Mouse (Mus musculus) gastrocnemius, postnatal 4 days (tissue): ENCODE measurements around the gene Adam1b. TPM values are rescaled to one million over a fixed set of nuclear protein-coding genes. Genes with fewer than 3 reads are reported as not detected.
"Not testable (repeated sequence)": the region's sequence is repeated elsewhere in the genome, so short reads cannot be mapped to it uniquely, and the experiment has no call there.

Experiments used
- DNase-seq, 2 experiments: peaks; one replicate each; pipeline ENCODE4 v3.0.0; 2021 to 2022; ENCODE audit warnings: low spot score in 2 of 2, mixed read lengths in 2 of 2
- total RNA-seq, 2 experiments: library from RNA; stranded (reverse); gene quantifications; 2 replicates each; pipeline ENCODE4 v1.2.3; 2021

Adam1b gene
- total RNA-seq, 2 experiments from 2014 or later, result not detected

DNA sequence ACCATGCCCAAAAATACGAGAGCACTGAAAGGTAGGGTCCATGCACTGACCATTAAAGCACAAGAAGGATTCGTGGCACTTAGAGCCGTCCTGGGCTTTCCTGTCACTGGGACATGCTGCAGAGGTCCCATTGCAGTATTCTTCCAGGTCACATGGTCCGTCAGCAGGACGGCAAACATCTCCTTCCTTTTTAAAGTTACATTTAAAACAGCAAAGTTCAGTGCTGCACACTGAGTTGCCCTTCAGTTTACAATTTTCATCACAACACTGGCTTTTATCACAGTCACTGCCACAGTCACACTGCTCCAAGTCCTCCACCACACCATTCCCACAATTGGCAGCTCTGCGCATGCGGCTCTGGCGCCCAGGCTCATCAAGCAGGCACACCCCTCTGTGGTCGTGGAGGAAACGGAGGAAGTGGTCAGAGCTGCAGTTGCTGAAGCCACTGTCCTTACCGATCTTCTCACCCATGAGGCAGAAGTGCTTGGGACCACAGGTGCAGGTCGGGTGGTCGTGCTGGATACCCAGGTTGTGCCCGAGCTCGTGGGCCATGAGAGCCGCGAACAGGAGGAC lies 1.7 kb downstream of the Adam1b start:
- DNase-seq, result not testable (repeated sequence)

DNA sequence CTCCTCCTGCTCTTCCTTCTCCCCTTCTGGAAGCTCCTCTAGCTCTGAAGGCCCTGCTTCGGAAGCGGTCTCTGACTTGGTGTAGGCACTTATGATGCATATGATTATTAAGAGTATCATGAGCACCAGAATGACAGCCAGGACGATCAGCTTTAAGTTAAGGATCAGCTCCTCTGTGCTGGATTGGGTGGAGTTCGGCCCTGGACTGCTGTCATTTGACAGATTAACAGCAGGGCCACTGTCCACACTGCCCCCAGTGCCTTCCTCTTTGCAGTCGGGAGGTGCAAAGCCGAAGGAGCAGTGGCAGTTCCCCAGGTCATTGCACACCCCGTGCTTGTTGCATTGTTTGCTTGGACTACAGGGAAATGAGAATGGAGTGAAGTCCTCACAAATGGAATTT lies 2.5 kb downstream of the Adam1b start:
- DNase-seq, result no peak

DNA sequence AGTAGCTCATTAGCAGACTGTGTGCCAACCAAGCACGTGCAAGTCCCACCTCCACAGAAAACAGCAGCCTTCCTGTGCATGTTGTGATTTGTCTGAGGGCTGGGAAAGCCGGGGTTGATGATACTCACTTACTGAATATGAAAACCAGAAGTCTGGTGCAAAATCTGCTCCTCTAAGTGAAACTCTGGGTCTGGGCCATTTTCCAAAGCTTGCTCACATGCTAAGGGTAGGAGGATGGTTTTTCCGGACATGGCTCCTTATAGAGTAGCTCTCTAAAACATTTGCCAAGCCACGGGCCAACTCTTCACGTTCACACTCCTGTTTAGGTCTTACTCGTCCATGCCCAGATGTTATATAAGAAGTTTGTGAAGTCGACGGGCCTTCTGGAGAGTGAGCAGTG lies 9.9 kb downstream of the Adam1b start:
- DNase-seq, result peak in 1 of 2 experiments; percentile 21

DNA sequence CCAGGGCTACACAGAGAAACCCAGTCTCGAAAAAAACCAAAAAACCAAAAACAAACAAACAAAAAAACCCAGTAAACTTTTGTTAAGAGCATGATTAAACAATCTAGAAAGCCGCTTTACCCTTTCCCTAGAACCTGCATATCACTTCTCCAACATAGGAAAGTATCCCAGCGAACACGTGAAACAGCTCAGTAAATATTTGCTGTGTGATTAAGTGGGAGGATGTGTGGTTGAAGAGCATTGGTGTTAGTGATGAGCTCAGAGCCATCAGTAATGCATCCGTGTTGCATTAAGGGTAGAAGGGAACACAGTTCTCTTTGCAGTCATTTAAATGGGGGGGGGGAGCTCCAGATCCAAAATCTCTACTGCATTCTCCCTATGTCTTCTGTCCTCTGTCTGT lies 18.4 kb downstream of the Adam1b start:
- DNase-seq, result no peak

DNA sequence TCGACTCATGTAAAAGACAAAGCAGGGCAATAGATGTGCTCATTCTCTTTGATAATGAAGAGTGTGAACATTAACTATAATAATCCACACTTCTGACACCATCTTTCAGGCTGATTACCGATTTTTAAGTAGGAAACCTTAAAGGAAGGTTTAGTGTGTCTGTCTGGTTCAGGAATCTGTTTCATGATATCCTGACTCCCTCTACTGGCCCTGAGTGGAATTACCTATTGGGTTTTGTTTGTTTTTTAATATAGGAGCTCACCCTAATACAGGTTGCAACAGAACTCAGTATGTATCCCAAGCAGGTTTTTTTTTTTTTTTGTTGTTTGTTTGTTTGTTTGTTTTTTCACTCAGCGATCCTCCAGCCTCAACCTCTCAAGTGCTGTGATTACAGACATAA lies 25.6 kb downstream of the Adam1b start:
- no peak for DNase-seq

DNA sequence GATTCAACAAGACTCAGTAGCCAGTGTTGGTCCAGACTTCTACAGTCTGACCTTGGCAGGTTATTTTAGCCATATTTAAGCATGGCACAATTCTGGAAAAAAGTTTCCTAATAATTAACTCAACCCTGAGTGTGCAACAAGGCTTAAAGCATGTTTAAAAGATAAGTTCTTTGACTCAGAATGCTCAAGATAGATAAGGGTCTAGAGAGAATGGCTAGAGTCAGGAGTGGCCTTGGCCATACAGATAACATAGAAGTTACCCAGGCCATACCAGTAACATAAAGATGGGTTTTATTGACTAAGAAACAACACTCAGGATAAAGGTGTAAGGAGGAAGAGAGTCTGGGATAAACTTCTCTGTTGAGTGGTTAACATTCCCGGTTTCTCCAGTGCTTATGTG lies 27.2 kb downstream of the Adam1b start:
- no peak for DNase-seq

DNA sequence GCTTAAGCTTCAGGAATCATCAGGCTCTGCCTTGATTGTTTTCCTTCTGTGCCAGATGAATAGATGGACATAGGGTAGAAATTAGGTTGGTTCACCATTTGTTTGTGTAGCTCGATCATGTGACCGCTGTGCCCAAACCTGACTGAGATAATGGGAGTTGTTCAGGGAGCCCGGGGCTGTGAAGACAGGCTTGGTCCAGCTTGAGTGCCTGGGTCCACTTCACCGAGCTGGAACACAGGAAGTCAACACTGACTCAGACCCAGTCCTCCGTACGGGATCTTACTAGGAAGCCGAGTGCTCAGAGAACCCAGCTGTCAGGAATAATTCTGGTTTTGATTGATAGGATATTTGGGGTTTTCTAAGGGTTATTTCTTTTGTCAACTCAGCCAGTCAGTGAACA lies 28.6 kb downstream of the Adam1b start:
- no peak for DNase-seq

DNA sequence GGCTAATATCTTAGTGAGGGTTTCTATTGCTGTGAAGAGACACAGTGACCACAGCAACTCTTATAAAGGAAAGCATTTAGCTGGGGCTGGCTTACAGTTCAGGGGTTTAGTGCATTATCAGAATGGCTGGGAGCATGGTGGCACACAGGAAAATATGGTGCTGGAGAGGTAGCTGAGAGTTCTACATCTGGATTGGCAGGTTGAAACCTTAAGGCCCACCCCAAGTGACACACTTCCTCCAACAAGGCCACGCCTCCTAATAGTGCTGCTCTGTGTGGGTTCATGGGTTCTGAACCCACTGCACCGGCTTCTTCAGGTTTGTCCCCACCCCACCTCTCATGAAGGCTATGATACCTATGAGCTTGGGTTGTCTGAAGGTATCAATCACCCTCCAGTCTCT lies 30.8 kb downstream of the Adam1b start:
- no peak for DNase-seq

DNA sequence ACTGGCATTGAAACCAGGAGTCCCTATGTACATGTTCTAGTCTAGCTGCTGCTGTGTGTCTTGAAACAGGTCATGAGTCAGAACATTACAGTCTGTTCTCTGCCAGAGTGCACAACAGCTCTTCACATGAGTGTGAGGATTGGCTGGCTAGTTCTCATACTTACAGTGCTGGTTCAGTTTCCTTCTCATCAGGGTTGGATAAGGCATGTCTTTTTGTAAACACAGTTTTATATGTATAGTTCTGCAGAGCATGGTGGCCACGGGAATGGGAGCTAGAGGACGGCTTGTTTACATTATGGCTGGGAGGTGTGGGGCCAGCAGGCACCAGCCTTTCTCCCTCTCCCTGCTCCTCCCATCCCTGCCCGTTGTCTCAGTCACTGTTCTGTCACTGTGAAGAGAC lies 33.7 kb downstream of the Adam1b start:
- DNase-seq, result no peak

DNA sequence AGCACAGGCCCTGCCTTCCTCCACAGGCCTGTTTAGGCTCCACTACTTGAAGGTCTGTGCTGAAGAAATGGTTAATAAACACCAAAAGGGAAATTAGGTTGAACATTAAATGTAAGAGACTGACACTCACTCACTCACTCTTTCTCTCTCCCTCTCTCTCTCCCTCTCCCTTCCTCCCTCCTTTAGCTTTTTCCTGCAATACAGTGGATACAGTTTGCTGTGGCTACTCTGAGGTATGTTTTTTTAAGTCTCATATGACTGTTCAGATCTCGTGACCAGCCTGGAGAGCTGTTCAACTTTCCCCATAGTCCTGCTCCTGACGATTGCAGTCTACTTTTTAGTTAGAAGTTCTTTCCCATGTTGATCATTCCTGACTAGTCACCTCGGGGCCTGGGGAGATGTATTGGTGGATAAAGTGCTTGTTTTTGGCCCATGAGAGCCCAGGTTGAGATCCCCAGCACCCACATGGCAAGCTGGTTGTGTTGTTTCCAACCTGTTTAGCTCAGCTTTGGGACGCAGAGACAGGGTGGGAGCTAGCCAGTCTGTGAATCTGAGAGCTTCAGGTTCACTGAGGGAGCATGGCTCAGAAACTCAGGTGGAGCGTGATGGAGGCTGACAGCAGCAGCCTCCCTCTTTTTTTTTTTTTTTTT lies 39.5 kb downstream of the Adam1b start:
- DNase-seq, result no peak

DNA sequence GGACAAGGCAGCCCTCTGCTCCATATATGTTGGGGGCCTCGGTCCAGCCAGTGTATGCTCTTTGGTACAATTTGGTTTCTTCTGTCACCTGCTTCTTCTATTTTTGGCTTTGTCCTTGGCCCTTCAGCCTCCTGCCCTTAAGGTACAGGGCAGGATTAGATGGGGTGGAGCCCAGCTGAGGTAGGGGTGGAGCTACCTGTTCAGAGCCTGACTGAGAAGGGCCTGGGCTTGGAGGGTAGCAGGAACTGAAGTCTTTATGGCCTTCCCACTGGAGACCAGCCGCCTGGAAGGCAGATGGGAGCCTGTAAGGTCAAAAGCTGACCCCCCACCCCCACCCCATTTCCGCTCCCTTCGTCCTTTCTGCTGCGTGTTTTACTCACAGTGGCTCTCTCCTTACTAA lies 40.3 kb downstream of the Adam1b start:
- DNase-seq, result no peak

DNA sequence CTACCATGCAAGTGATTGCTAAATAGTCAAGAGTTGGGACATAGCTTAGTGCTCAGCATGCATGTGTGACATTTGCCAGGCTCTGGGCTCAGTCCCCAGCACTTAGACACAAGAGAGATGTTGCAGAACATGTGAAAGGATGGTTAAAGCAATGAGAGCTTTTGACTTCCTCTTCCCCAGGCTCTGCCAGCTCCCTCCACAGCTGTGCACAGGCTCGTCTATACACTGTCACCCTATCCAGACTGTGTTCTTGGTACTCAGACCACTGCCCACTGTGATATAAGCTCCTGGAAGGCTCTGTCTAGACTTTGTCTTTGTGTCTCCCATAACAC lies 41.1 kb downstream of the Adam1b start:
- no peak for DNase-seq

DNA sequence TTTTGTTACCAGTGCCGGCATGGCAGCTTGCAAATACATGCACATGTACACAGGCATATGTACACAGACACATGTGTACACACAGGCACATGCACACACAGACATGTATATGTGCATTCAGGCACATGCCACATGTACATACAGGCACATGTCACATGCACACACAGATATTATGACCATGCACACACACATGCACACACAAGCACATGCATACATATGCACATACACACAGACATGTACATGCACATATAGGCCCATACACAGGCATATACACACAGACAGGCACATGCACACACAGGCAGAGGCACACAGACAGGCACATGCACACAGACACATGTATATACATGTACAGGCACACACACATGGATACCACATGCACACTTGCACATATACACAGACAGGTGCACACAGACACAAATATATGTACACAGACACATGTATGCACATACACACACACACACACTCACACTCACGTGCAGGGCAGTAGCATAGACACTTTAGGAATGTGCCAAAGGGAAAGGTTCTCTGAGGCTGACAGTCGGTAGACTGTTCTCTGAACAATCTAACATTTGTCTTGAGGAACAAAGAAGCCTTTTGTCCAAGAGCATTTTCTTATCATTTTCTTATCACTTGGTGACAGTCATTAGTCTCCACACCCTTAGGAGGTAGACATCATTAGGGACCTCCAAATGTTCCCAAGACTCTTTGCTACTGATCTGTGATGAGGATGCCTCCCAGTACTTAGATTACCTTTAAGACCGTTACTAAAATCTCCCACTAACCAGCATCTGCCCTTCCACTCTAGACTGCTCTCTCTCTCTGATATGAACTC lies 41.7 kb downstream of the Adam1b start:
- DNase-seq, result no peak

DNA sequence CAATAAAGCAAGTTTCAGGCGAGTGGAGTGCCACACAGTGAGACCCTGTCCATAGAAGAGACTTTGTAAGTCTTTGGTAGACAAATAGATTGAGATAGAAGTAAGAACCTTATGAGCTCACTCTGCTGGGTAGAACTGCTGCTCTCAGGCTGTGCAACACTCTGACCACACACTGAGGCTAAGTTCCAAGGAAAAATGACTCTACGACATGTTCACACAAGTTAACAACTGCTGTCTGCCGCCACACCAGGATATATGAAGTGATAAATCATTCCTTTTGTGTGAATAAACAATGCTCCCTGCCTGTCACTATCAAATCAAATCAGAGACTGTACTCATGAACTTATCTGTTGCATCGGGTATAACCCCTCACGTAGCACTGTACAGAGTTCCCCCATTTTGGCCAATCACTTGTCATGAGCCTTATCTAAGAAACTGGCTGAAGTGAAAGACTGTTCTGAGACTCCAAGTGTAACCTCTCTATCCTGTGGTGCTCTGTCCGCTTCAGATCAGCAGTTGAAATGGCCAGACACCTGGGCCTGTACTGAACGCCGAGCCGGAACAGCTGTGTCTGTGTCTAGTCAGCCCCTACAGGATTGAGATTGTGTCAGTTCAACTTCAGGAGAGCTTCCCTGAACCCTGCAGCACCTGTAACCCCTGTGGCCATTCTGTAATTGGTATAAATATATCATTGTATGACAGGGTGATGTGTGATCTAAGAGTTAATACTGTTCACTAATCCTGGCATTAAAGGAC lies 47.5 kb downstream of the Adam1b start:
- no peak for DNase-seq

DNA sequence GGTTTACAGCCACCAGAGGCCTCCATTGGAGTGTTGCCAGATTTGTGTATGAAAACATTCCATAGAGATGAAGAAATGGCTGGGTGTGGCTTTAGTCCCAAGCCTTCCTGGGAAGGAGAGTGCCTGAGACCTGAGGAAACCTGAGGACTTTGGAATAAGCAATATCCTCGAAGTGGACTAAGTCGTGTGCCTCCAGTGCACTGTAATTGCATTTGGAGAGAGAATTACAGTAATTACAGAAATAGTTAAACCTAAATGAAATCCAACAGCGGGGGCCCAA lies 48.8 kb downstream of the Adam1b start:
- DNase-seq, result no peak

DNA sequence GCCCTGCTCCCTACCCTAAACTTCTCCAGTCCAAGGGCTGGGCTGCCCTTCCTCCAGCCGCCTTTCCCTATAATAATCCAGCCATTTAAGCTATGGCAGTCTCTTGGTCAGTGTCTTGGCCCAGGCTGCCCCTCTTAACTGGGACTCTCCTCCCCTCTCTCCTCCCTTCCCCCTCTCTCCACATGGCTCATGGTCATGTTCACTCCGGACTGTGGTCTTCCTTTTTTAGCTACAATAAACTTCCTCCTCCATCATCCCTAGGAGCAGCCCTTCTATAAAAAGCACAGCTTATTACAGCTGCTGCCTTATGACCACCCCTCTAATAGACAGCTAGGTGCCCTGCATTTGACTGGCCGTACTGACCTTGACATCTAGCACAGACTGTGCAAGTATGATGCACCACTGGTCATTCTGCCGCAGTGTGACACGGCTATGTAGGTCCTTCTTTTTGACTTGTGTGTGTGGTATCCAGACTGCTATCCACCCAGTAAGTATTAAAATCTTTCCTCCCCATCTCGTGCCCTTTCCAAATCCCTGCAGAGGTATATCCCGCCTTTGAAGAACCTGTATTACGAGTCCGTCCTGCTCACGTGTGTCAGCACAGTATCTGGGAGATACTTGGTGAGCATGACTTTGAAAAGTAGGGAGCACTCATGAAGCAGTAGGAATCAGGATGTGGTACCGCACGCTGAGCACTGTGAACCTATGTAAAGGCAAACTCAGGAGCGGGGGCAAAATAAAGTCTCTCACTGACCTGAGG lies 49.3 kb downstream of the Adam1b start:
- DNase-seq, result no peak

DNA sequence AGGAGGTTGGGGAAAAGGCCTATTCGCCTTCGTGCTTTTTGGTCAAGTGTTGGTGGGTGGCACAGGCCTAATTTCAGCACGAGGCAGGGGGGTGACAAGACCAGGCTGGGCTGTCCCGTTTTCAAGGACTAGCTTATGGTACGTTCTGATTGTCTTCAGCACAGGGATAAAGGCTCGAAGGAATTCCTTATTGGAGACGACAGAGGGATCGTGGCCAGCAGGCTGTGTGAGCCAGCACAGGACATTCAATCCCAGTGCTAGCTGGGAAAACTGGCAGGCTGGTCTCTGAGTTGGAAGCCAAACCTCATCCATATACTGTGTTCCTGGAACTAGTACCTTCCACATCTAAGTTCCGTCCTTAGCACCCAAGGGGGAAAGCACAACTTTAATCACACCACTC lies 50.3 kb downstream of the Adam1b start:
- DNase-seq, result peak in 1 of 2 experiments; percentile 80

DNA sequence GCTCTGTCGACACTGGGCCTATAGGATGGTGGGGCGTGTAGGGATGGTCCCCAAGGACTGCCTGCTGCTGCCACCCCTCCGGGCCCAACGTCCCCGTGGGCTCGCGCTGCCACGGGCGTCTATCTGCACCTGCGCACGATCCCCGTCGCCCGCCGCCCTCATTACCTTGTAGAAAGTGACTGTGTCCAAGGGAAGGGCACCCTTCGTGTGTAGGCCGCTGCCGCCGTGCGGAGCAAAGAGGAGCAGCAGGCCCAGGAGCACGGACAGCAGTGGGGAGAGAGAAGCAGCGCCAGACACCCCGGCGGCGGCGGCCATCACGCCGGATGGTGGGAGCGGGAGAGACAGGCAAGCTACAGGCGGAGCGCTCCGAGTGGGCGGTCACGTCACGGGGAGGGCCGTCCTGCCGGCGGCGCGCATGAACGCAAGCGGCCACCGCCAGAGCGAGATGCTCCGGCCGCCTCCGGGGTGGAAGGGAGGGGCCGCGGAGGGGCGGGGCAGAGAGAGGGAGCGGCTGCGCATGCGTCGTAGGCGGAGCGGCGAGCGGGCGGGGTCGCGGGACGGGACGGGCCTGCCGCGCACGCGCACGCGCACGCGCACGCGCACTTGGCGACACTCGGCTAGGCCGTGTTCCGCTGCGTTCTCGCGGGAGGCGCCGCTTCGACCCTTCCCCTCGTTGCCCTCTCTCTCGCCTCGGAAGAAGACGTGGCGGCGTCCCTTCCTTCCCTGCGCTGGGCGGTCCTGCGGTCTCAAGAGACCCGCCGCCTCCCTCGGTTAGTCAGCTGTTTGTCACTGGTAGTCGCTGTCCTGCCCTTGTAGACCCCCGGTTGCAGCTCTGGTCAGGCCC lies 51.0 kb downstream of the Adam1b start, which contains the start of gene Erp29:
Erp29 (minus strand) TSS at position 481 of the 844 bp plus-strand sequence.
- DNase-seq, result peak; percentile 99 to 100

DNA sequence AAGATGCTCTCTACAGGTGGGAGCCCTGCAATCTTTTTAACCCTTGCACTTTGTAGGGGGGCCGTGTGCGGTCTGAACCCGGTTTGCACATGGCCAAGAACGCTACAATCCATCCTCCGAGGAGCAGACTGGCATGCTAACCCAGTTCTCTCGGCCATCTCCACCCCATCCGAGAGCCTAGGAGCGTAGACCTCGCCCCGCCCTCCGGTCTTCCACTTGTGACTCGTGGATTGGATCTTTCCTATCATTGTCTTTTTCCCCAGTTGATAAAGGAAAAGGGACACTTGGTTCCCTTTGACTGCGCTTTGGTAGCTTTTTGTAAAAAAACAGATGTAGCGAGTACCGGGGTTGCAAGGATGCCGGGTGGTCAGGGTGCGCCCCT lies 51.6 kb downstream of the Adam1b start, which contains the start of gene Tmem116:
Tmem116 (plus strand) TSS at position 250 of the 382 bp plus-strand sequence.
- peak in 1 of 2 experiments; percentile 39 for DNase-seq

DNA sequence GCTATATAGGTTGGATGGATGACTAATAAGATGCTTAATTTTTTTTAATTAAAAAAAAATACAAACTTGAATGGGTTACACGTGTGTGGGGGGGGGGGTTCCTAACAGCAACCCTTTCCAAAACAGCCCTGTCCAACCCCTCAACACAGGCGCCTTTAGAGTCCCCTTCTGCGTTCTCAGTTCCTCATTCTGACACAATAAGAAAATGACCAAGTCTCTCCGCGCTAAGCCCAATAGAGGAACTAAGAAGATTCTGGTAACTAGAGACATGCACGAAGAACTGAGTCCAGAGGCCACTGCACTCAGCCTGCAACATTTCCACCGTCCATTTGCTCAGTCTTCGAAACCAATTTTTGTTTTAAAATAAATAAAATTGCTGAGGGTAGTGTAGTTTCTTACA lies 52.0 kb downstream of the Adam1b start:
- no peak for DNase-seq
